Mouse (Mus musculus): ENCODE results near the gene Arsg.
A peak's percentile ranks its signal among the peaks of the same experiment; 100 is the strongest.

Gene Arsg

DNA sequence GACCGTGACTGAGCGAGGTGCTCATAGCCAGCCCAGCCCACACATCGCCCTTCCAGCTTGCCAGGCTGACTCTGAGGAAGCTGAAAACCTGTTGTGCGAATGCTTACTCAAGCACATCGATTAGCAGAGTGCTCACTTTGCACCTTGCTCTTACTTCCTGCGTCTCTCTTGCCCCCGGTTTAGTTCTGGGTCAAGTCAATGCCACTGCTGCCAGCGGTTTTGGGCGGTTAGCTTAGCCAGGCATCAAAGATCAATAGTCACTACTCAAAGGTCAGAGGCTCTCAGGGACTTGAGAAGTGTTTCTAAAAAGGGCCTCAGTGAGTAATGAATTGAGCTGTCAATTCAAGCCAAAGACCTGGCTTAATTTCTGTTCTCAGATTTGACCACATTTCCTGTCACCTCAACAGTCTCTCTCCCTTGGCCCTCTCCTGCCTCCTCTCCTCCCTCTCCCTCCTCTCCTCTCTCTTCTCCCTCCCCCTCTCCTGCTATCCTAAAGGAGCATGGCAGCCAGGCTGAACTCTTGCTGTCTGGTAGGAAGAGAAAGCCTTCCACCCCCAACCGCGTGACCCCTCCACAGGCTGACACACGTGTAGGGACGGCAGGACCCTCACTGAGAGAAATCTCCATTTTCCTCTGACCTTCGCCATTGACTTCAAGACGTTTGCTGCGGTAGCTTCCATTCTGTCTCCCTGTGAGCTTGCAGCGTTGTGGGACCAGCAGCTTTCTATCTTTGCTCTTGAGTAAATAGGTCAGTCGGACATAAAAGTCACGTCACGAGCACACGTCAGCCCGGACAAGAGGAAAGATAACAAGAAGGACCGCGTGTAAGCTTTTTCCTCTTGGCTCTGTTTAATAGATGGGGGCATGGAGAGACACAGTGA lies 22.0 kb downstream of the Arsg start:
- DNase-seq (ENCODE audit: low read depth), result peak; percentile 73

DNA sequence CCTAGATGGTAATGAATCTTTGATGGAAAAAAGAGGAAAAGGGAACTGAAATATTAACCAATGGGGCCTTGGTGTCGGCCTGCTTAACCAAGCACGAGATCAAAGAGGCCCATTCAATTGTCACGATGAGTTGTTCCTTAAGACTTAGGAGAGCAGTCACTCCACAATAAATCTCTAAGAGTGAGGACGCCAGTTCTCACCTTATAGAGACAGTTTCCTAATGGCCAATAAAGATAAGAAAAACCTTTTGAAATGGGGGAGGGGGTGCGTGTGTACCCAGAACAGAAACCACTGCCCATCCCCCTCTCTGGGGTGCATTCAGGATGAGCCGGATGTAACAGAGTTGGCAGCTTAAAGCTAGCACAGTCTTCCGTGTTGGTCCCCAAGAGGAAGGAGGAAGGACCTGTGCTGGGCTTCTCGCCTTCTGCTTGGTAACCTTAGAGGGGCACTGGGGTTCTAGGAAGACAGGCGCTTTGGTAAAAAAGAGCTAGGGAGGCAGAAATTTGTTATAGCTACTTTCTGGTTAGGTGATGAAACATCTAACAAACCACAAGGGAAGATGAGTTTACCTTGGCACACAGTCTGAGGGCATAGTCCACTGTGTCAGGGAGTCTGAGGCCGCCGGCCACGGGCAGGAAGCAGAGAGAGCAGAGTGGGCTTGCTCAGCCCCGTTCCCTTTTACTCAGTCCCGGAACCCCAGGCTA lies 22.7 kb downstream of the Arsg start:
- peak; percentile 85 for DNase-seq (ENCODE audit: low read depth)

DNA sequence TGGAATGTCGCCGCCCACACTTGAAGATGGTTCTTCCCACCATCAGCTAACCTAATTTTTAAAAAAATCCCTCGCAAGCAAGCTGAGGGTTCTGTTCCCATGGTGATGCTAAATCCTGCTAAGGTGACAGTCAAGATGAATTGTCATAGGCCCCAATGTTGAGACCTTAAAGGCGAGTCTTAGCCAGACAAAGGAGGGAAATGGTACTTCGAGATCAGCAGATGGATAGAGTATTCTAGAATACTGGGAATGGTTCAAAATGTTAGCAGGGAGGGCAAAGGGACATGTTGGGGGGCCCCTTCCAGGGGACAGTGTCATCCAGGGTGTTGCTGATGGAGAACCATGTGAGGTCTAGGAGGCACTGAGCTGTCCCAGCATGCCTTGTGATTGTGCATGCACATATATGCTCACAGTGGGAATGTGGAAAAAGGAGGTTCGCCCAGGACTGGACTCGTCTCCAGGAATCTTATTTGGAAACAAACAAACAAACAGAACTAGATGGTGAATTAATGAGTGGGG lies 23.4 kb downstream of the Arsg start:
- no peak for DNase-seq (ENCODE audit: low read depth)

DNA sequence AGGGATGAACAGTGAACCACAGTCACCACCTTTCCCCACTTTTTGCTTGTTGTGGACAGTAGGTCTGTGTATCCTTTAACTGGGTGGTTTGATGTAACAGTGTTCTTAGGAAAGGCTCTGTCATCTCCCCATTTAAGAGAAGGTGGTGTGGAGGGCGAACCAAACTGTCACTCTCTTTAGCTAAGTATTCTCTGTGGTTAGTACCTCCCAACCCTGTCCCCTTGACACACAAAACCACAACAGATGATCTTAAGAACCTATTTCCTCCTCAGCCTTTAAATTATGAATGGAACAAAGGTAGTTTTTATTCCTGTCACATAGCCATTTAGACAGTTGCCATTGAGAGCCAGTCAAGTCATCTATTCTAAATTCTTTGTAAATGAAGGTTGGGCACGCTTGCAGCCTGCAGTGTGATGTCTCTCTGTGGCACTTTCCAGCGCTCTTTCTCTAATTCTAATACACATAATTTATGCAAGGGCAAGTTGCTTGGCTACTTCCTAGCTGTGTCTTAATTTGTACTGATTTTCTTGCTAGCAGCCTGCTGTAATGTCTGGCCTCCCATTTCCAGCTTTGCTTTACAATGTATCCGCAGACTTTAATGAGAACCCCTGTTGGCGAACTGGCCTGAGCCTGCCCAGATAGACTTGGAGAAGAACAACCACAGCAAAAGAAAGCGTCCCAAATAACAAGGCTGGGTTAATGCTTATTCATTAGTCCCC lies 24.0 kb downstream of the Arsg start:
- peak; percentile 85 for DNase-seq (ENCODE audit: low read depth)

DNA sequence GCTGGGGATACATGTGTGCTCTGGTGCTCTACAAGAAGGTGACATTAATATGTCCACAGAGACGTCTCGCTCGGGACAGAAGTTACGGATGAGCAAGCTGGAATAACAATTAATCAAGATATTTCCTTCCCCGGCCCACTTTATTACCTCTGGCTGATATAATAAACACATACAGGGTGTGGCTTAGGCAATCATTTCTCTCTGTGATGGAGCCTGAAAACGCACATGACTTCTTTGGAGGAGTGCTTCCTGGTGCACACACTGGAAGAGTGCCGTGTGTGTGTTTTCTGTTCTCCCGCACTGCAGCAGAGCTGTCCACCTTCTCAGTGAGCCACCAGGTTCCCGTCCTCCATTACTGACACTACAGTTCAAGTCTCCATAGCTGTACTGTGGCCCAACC lies 24.8 kb downstream of the Arsg start:
- no peak for DNase-seq (ENCODE audit: low read depth)

DNA sequence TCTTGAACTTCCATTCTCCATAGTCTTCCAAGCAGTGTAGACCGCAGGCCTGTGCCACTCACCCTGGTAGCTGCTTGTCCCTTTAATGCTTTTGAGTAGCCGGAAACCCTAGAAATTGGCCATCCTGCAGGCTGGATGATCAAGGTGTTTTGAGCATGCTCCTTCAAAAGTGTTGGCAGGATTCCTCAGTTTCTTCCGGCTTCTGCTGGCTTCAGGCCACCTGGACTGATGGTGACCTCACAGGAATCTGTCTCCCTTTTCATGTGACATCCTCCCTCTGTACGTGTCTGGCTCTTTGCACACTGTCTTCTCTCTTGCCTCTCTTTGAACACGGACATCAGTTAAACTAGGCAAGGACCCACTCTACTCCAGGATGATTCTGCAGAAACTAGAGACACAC lies 27.0 kb downstream of the Arsg start:
- no peak for DNase-seq (ENCODE audit: low read depth)

DNA sequence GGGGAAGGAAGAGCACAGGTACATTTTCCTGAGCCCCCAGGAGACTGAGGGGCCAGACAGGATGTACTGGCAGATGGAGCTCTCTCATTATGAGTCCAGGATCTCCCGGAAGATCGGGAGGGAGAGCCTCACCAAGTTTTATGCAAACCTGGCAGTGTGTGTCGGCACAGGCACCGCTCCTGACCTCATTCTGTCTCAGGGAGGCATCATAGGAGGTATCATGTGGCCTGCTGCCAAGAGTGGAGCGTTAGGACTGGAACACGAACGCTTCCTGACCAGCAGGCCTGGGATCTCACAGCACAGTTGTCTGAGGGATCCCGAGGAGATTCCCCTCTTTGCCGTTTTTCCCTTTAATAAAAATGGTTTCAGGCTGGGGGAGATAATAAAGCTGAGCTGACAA lies 31.8 kb downstream of the Arsg start:
- DNase-seq (ENCODE audit: low read depth), result no peak

DNA sequence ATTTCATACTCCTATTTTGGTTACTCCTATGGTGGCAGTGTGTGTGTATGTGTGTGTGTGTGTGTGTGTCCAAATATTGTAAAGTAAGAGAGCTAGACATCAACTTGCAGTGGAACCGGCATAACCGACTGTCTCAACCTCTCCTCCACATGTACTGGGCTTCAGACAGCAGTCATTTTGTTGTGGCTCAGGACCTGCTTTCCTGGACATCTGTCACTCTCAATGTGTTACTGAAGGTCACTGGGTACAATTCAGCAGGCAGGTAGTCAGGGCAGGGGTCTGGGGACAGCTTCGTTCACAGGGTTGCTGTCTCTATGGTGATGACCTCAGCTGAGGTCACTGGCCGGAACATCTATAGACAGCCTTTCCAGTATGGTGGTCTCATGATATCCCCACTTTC lies 32.6 kb downstream of the Arsg start:
- DNase-seq (ENCODE audit: low read depth), result no peak

DNA sequence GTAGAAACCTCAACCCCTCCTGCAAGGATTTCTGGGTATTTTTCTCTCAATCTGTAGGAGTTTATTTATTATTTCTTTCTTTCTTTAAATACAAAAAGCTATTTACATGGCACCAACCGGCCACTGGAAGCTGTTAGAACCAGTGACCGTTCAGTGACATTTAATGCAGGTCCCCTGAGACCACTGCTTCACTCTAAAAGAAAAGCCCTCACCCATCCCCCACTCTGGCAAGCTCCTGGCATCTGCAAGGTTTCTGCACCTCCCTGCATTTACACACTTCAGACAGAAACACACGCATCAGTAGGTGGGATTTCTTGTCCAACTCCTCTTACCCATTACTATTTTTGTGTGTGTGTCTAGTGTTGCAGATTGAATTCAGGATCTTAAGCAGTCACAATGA lies 33.9 kb downstream of the Arsg start:
- DNase-seq (ENCODE audit: low read depth), result no peak

DNA sequence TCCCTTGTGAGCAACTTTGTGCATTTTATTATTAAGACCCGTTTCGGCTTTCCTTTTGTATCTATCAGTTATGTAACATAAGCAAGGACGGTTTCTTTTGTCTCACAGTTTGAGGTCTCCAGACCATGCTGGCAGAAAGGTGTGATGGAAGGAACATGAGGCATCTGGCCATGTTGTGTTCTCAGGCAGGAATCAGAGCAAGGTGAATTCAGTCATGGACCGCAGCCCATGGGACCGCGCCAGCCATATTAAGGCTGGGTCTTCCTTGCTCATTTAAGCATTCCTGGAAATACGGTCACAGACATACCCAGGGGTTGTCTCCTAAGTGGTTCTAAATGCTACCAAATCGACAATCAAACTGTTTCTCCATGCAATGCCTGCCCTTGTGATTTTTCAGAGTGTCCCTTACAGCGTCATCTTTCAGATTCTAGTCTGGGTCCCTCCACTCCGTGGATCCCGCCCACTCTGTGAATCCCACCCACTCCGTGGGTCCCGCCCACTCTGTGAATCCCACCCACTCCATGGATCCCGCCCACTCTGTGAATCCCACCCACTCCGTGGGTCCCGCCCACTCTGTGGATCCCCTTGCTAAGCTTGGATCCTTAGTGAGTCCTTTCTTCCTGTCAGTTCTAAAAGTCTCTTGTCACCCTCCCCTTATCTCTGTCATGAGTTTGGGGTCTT lies 40.0 kb downstream of the Arsg start:
- no peak for DNase-seq (ENCODE audit: low read depth)

DNA sequence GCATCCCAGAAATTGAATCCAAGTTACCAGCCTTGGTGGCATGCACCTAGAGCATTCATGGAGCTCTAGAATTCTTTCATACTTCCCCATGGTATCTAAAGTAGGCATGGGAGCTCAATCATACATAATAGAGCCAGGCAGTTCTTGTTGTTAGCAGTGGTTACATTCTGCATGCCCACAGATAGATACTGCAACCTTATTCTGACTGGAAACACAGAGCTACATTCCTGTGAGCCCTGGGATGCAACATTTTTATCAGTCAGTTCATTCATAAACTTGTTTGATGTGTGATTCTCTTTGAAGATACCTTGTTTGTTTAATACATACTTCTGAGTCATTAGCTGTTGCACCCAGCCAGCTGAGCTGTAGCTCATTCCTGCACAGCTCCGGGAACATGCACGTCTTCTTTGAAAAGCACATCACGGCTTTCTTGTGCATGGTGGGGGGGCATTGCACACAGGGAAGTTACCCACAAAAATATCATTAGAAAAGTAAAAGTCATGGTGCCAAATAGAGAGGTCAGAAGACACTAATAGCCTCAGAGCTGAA lies 41.0 kb downstream of the Arsg start:
- no peak for DNase-seq (ENCODE audit: low read depth)

DNA sequence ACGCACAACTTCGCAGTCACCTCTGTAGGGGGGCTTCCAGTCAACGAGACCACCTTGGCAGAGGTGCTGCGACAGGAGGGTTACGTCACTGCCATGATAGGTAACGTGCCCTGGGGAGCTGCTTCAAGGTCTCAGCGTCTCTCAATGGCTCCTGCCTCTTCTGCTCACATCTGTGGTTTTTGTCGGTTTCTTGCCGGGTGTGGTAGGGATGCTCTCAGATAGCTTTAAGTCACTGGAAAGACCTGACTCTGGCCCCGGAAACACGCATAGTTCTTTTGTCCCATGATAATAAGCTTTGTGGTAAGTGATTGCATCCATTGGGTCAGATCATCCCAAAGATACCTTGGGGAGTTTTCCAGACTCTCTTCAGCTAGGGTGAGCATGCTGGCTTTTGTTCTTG lies 44.2 kb downstream of the Arsg start:
- DNase-seq (ENCODE audit: low read depth), result no peak

DNA sequence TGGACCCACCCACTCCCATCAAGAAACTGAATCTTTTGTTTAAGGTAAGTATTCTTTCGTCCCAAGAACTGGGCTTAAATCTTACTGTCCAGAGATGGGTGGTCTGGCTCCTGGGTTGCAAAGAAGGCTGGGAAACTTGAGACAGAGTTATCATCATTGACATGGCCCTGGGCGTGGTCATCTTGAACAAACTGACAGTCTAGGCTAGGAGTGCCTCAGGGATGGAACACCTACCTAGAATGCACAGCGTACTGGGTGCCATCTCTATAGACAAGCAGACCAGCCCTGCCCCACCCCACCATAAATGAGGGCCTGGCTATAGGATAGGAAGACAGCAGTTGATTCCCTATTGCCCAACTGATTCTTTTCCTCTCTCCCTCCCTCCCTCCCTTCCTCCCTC lies 44.6 kb downstream of the Arsg start:
- no peak for DNase-seq (ENCODE audit: low read depth)

DNA sequence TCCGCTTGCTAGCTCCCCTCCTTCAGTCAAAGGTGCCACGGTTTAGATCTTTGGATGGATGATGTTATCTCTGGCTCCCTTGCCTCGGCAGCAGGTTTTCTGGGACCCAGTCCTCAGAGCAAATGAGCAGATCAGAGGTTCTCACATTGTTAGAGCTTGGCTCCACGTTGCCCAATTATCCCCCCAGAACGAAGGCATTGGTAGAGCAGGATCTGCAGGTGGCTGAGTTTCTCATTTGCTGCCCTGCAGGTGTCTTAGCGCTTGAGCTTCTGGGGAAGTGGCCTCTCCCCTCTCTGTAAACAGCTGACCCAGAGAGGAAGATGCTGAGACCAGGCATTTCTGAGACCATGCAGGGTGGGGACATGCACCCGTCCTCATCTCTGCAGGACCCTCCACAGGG lies 47.8 kb downstream of the Arsg start:
- no peak for DNase-seq (ENCODE audit: low read depth)

DNA sequence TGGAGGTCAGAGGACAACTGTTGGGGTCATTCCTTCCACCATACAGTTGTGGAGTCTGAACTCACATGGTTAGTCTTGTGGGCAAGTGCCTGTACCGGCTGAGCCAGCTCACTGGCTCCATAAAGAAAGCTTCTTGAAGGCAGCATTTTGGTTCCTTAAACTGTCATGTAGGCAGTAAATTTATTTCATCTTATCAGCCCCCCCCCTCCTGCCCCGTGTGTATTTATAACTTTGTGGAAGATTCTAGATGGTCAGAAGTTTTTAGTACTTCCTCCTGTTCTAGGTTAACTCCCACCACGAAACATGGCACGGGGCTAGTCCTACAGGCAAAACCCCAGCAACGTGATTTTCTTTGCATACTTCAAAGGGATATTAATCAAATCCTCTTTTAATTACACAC lies 51.7 kb downstream of the Arsg start:
- peak; percentile 12 for DNase-seq (ENCODE audit: low read depth)

DNA sequence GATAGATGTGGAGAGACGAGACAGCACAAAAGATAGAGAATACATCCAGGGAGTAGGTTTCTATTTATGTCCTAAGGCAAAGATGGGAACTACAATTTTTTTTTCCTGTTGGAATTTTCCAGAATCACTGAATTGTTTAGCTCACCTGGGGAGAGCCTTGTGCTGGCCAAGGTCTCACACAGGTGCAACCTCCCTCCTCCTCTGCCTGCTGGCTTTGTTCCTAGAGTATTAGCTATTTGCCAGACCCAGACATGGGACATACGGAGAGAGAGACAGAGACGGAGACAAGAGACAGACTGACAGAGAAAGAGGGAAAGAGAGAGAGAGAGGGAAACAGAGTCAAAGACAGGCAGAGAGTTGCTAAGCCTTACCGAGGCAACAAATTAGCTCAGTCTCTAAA lies 52.4 kb downstream of the Arsg start:
- no peak for DNase-seq (ENCODE audit: low read depth)

DNA sequence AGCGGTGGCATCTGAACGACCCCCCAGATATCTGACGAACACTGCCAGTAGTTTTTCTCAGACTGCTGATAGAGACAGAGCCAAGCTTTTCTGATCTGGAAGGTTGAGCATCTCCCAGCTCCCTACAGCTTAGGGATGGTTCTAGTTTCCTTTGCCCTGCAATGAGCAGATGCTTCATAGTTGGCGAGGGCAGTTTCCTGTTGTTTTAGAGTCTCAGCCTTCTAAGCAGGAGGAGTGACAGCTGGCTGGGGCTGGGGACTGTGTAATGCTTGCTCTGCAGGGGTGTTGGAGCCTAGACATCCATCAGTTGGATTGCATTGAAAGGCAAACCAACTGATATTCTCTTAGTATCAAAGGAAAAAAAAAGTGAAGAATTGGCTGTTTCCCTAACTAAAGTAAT lies 56.9 kb downstream of the Arsg start:
- DNase-seq (ENCODE audit: low read depth), result no peak

DNA sequence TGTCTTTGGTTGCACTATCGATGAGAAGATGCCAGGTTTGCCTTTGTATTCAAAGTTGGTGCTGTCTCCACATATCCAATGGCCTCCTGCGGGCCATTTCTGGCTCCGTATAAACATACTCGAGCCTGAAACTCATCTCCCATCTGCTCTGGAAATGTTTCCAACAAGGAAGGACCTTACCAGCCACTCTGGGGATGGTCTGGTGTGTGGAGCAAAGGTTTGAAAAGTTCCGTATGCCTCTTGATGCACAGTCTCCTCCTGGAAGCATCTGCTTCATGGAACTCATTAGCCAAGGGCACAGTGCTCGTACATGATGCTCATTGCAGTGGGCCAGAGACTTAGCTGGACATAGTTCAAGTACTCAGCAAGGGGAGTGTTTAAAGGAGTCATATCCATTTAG lies 62.8 kb downstream of the Arsg start:
- DNase-seq (ENCODE audit: low read depth), result no peak

DNA sequence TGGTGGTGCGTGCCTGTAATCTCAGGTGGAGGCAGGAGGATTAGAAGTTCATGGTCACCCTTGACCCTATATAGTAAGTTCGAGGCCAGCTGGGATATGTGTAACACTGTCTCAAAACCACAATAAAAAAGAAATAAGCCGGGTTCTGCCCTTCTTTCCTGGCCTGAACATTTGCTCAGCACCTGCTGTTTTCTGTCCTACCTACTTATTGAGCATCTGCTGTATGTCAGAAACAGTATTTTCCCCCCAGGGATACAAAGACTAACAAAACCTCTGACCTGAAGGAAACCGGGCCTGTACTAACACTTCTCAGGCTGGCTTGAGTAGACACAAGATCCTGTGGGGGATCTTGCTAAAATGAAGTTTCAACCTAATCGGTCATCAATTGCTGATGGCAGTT lies 63.8 kb downstream of the Arsg start:
- no peak for DNase-seq (ENCODE audit: low read depth)

DNA sequence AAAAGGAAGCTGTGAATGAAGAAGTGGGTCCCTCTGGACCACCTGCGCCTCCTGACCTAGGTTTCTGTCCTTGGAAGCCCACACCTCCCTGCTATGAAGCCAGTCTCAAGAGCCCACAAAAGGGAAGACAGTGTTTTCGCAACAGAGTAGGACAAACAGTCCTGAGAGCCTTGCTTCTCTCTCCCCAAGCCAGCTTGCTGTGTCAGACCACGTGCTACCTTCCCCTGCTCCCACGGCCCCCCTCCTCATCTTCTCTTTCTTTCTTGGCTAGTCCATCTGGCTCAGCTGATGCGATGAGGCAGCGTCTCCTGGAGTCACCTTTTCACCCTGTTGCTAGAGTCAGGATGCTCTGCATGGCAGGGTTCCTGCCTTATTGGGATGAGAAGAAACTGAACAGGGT lies 66.1 kb downstream of the Arsg start:
- peak; percentile 30 for DNase-seq (ENCODE audit: low read depth)

DNA sequence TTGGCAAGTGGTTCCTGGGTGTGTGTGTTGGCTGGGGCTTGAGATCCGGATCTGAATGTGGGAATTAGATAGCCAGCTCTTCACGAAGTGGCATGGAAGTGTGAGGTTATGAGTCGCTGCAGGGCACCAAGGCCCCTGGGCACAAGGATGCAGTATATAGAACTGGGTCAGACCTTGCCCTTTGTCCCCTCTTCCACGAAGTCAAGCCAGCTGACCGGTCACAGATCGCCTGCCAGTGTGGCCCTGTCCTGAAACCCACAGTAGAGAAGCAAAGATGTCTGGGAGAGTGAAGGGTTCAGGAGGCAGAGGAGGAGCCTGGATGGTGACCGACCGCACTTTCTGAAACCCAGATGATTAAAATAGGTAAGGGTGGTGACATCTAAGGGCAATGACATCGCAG lies 70.3 kb downstream of the Arsg start:
- no peak for DNase-seq (ENCODE audit: low read depth)

DNA sequence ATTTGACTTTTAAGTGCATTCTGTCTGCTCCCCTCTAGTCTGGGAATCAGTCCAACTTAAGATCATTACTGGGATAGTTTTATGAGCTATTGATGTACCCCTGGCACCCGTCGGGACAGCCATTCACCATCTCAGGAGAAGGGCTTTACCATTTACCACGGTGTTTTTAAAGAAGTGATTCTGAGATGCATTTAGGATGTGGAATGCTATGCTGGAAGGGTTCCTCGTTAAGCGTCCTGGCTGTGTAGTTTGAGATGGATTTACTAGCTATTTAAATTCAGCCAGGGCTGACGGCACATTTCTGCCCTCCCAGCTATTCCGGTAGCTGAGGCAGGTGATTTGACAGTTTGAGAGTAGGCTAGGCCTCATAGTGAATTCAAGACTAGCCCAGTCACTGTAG lies 71.3 kb downstream of the Arsg start:
- DNase-seq (ENCODE audit: low read depth), result no peak
